Mouse (Mus musculus): ENCODE results near the gene Impdh1.
"Not testable (repeated sequence)": the region's sequence is repeated elsewhere in the genome, so short reads cannot be mapped to it uniquely, and the experiment has no call there.

Impdh1 gene

DNA sequence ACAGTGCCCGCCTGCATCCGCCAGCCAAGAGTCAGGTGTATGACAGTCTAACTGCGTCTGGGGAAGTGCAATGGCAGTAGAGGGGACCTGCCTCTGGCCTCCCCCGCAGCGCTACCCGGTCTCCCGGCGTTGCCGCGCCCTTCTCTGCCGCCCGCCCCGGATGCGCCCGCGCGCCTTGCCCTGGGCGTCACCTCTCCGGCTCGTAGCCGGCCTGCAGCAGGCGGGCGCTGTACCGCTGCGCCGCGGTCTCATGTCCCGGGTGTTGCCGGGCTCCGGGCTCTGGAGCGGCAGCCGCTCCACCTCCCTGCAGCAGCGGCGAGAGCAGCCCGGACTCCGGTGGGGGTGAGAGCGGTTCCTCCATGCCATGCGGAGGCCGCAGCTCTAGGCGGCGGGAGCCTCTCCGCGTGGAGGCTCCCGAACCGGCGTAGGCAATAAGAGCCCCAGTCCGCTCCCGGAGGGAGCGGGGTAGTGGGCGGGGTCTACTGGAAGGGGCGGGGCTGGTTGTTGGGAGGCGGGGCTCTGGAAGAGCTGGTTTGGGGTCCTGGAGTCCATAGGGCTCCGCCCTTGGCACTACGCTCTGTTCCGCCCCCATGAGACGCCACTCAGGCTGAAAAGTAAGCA lies at the start of gene Impdh1:
Gene Impdh1, minus strand, starts transcription at position 484 of the 621 bp plus-strand sequence.
- in situ Hi-C loops (cut with MboI): no loop called here

DNA sequence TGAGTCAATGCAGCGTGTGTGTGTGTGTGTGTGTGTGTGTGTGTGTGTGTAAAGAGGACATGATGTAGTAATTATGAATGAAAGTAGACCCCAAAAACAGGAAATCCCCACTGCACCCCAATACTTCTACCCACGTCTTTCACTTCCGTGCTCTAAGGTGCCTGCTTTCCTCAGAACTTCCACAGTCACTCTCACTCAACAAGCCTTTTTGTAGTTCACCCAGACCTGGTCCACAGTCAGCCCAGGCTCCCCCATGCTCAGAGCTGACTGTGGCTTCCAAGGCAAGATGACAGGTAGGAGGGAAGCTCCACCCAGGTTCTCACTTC lies 48.3 kb upstream of the Impdh1 start:
- in situ Hi-C loops (cut with MboI): no loop called here

DNA sequence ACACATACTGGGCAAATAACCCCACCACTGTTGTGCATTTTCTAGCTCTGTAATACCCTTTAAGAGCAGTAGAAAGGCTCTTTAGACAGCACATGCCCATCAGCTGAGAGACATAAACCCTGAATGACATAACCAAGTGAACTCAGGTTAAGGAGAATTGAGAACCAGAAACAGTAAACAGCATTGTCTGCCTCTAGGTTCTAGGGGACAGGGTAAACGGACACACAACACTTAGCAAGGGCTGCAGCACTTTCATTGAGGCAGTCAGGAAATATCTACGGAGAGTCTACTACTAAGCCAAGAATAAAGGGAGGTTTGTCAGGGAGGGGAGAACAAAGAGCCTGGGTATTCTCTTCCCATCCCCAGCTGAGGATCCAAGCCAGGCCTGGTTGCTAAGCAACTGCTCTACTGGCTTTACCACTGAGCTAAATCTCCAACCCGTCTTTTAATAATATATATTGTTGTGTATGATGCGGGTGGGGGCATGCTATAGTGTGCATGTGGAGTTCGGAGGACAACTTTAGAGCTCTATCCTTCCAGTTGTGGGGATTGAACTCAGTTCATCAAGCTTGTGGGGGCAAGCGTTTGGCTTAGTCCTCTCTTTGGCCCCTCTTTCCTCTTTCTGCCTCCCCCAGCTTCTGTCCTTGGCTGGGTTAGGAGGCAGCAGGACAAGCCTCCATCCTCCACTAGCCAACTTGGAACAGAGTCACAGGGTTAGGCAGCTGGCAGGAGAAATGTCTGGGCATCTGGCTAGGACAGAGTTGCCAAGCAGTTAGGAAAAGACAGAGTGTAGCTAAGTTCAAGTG lies 47.7 kb upstream of the Impdh1 start:
- in situ Hi-C loops (cut with MboI): no loop called here

DNA sequence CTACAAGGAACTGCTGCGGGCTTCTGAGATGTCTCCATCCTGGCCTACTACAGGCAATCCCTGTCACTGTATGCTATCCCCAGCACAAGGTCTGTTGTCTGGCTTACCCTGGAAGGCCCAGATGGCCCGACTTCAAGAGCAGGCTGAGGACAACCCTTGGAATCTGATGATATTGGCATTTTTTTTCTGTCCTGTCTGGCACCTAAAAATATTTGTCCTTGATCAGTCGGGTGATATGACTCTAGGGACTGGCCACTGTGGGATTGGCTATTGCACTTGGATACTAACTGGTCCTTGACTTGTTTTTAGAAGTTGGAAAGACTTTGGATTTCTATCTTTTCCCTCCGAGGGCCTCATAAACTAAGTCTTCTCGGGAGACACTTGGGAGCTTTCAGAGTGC lies 45.7 kb upstream of the Impdh1 start:
- in situ Hi-C loops (cut with MboI): no loop called here

DNA sequence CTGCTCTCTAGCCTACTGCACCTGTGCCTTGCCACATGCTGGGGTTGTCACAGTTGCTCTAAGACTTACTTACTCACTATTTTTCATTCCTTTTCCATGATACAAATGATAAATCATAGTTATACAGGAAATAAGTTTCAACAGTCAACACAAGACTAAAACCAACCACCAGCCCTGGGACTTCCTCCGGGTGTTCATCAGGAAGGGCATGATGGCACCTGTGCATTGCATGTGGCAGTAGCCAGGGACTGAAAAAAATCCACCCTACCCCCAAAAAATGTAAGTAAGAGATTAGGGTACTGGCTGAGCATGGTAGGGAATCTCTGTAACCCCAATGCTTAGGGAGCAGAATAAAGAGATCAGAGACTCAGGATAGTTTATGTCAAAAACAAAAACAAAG lies 43.3 kb upstream of the Impdh1 start:
- in situ Hi-C loops (cut with MboI): no loop called here

DNA sequence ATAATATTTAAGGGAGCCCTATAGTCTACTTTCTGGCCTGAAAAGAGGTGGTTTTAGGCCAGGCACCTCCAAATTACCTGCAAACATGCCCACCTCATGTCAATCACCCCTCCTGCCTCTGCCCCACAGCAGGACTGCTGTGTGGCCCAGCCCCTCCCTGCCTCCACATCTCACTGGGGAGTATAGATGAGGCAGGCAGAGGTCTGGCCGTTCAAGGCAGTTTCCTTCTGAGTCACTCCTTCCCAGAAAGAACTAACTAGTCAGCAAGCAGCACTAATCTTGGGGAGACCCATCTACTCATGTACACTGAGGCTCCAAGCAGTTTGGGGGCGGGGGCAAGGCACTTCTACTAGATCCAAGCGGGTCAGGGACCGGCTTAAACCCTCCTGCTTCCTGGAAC lies 30.9 kb upstream of the Impdh1 start:
- in situ Hi-C loops (cut with MboI): no loop called here

DNA sequence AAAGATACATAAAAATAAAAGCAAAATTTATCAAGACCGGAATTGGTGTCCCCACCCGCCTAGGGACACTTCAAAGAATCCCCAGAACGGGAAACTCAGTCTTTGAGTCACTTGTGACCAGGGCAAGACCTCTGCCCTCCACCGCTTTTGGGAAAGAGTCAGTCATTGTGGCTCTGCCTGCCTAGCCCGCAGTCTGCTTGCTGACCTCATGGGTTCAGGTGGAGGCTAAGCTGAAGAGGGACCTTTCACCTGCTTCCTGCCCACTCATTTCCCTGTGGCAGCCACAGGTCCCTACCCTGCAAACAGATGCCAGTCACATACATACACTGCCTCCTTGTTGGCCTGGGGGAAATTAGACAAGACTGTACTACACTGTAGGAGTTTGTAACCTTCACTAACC lies 30.4 kb upstream of the Impdh1 start:
- in situ Hi-C loops (cut with MboI): no loop called here

DNA sequence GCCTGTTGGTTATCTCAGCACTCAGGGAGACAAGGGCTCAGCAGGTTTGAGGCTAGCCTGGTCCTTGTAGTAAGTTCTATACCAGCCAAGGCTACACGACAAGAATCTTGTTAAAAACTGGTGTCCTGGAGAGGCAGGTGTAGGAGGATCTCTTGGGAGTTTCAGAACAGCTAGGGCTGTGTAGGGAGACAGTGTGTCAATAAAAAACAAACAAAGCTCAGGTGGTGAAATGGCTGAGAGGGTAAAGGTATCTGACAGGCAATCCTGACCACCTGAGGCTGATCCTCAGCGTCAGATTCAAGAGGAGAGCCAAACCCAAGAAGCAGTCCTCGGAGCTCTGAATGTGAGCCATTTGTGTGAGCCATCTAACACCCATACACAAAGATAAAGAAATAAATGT lies 30.0 kb upstream of the Impdh1 start:
- in situ Hi-C loops (cut with MboI): no loop called here

DNA sequence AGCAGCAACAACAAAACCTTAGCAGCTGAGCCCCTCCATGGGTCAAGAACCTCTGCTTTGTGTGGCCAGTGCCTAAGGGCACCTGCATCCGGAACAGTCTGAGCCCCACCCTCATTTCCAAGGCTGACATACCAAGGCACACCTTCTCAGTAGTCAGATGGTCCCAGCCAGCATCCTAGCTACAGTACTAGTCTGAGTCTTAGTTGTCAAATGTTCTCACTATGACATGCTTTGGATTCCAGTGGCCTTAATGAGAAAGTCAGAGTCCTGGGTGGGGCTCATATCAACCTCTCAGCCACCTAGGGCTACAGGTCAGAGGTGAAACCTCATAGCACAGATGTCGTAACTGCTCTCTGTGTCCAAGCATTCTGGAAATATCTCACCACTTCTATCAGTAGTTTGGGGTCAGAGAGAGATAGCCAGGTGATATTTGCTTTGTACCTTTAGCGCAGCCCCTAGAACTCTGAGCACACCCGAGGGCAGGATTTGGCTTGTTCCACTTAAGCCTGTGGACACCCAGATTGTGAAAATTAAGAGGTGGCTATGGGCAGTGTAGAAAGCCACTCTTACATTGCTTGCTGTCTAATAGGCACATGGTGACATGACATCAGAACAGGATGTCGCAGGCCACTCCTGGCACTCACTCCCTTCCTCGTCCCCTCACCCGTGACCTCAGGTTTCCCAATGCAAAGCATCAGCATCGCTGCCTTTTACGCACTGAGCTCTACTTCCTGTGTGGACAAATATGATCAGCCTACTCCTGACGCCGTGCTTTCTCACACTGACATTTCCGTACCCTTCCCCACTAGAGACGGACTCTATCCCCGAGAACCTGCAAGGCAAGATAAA lies 29.3 kb upstream of the Impdh1 start:
- in situ Hi-C loops (cut with MboI): no loop called here

DNA sequence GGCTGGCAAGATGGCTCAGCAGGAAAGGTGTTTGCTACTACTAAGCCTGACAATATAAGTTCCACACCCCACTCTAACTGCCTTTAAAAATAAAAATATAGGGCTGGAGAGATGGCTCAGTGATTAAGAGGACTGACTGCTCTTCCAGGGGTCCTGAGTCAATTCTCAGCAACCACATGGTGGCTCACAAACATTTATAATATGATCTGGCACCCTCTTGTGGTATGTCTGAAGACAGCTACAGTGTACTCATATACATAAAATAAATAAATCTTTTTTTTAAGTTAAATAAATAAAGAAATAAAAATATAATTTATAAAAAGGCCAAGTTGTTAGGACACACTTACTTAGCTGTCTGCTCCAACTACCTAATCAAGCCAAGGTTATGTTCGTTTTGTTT lies 26.1 kb upstream of the Impdh1 start:
- in situ Hi-C loops (cut with MboI): loop anchor here (5.0 kb wide), 2 partner anchors 35 to 40 kb away; partner anchors contain the start of gene Fam71f2

DNA sequence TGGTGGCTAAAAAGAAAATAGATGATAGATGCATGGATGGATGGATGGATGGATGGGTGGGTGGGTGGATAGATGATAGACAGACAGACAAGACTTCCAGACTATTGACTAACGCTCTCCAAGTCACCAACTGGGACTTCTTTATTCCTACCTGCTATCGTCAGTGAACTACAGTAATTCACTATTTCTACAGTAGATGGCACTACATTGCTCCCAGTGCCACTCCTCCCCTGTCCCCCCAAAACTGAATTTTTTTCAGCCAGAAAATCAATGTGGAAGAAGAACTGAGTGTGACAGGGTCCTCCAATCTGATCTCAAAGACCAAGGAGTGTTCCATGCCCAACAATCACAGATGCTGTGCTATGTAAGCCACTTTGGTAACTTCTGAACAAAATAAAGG lies 25.5 kb upstream of the Impdh1 start:
- in situ Hi-C loops (cut with MboI): loop anchor here (5.0 kb wide), 2 partner anchors 36 to 39 kb away; partner anchors contain the start of gene Fam71f2

DNA sequence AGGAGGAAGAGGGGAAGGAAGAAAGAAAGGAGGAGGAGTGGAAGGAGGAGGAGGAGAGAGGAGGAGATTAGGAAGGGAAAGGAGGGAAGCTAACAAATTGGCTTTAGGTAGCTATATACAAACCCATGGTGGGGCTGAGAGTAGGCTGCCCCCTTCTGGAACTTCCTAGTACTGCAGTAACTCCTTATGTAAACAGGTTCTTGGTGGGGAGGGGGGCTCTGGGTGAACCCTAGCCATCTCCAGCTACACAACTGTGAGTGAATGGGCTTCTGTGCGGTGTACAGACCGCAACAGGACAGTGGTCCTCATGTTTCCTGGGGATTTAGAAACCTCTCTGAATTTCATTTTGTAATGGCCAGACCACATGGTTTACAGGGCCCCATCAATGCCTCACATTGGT lies 24.6 kb upstream of the Impdh1 start:
- in situ Hi-C loops (cut with MboI): loop anchor here (5.0 kb wide), 2 partner anchors 36 to 39 kb away; partner anchors contain the start of gene Fam71f2

DNA sequence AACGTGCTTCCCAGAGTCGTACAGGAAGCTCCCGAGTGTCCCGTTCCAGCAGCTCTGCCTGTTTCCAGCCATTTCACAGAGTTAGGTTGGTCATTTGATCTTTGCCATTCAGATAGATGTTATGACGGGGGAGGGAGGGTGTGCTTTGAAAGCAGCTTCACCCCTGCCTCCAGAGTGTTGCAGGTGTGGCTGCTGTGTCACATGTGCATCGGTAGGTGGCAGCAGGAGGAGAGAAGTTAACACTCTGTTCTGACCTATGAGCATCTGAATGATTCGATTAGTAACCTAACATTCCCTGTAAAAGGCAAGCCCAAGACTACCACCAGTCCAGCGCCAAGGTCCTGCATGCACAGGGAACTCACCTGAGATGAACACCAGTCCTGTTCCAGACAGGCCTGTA lies 18.1 kb upstream of the Impdh1 start:
- in situ Hi-C loops (cut with MboI): no loop called here

DNA sequence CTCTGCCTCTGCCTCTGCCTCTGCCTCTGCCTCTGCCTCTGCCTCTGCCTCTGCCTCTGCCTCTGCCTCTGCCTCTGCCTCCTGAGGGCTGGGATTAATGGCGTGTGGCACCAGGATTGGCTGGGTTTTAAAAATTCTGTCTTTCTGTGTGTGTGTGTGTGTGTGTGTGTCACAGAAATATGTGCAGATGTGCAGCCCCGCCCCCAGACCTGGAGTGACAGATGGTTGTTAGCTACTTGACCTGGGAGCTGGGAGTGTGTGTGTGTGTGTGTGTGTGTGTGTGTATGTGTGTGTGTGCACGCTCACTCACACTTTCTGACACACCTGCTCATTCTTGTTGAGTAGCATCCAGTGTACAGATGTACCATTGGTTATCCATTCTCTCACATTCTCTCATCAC lies 17.5 kb upstream of the Impdh1 start:
- in situ Hi-C loops (cut with MboI): no loop called here

DNA sequence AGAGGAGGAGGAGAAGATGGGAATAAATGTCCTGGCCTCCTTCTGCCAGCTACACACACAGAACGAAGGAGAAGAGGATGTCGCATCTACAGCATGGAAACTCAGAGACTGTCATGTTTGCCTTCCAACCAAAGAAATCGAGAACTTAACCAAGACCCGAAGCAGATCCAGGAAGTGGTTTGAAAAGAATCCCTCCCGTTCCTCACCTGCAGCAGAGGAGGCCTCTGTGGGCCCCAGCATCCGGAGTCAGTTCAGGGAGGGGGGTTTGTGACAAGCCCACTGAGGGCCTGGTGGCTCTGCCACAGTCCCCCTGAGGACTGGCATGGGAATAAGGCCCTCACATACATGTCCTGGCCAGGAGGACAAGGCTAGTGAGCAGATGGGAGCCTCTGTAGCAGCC lies 16.2 kb upstream of the Impdh1 start:
- in situ Hi-C loops (cut with MboI): no loop called here

DNA sequence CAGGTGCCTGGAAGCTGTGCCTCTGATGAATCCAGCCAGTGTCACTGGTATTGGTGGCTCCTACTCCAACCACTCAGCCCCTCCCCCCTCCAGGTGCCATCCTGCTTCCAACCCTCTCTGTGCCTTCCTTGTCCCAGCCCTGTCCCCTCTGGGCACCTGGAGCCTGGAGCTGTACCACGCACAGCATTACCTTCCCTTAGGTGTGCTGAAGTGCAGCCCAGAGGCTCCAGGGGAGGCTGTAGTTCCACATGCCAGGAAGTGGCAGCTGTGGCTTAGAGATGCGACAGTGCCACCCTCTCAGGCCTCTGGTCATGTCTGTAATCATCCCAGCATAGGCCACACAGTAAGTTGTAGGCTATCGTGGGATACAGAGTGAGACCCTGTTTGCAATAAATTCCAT lies 15.6 kb upstream of the Impdh1 start:
- in situ Hi-C loops (cut with MboI): no loop called here

DNA sequence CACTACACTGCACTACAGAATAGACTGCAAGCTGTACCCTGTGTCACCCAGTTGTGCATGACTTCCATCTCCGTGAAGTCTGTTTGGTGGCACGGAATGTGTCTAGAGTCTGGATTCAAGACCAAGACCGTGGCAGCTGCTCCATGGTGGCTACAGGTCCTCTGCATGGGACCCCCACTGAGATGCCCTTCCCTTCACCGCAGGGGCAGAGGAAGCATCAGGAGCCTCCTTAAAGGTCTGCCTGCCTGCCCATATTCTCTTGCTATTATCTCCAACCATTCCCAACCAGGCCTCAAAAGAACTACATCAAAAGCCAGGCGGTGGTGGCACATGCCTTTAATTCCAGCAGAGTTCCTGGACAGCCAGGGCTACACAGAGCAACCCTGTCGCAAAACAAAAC lies 14.2 kb upstream of the Impdh1 start:
- in situ Hi-C loops (cut with MboI): no loop called here

DNA sequence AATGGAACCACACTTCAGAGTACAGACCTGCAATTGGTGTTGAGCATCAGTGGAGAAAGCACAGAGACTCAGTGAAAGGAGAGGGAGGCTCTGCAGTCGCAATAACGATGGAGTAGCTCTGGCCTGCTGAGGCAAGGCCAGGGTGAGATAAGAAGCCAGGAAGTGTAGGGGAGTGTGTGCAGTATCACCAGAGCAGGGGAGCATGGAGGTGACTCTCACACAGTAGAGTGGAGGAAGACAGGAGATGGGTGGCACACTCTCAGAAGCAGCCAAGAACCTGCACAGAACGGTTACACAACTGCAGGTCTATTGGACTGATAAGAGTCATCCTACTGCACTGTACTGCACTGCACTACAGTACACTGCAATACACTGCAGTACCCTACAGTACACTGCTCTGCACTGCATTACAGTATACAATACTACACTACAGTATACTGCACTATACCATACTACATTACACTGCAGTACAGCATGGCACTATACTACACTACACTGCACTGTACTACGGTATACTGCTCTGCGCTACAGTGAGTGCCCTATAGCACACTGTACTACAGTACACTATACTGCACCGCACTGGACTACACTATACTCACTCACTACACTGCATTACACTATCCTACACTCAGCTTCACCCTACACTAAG lies 13.2 kb upstream of the Impdh1 start:
- in situ Hi-C loops (cut with MboI): no loop called here

DNA sequence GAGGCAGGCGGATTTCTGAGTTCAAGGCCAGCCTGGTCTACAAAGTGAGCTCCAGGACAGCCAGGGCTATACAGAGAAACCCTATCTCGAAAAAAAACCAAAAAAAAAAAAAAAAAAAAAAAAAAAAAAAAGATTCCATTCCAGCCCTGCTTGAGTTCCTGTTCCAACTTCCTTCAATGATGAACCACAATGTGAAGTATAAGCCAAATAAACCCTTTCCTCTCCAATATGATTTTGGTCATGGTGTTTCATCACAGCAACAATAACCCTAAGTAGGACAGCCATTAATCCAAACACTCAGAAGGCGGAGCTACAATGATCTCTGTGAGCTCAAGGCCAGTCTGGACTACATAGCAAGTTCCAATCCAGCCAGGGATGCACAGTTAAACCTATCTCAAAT lies 1.6 kb upstream of the Impdh1 start:
- in situ Hi-C loops (cut with MboI): not testable (repeated sequence)

DNA sequence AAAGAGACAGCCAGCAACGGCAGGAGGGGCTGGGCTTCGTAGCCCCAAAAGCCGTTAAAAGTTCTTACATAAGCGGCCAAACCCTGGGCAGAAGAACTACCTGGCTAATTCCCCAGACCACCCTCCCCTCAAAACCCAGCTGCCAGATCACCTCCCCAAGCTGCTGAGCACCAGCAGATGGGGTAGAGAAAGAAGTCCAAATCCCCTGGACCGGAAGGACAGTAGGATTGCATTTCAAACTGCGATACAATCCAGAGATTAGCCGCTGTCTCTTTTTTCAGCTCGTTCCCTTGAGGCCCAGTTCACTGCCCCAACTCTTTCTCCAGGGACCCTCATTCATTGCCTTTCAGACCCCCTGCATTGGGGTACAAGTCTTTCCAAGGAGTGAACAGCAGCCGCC lies 983 bp downstream of the Impdh1 start:
- in situ Hi-C loops (cut with MboI): no loop called here

DNA sequence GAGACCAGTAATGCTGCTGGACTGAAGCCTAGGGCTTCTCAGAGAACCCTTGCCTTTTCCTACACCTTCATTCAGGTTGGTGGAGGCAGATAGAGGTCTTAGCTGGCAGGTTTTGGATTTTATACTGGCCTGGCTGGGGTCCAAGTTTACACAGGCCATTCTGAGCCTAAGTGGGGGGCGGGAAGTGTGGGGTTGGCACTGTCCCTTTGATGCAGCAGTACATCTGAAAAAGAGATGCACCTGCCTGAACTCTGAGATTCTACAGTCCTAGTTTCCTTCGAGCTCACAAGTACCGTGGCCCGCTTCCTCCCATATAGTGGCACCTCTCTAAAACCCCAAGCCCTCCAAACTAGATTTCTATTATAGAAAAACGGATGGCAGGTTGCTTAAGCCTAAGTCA lies 1.4 kb downstream of the Impdh1 start:
- in situ Hi-C loops (cut with MboI): no loop called here

DNA sequence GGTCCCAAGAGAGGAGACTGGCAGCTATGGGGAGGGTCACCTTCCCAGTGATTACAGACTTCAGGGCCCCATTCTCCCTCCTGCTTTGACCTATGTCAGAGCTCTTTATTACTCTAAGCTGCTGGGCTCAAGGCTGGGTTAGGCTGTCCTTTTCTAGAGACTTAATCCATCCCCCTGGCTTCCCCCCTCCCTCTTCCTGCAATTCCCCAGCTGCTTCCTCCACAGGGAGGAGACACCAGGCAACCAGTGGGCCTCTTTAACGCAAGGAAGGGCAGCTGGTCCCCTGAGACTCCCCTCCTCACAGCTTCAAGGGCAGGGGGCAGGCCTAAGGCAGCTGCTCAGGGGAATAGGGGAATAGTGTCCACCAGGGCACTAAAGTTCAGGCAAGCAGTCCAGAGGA lies 1.9 kb downstream of the Impdh1 start:
- in situ Hi-C loops (cut with MboI): no loop called here

Measured in mature B cell (primary cell).